Mouse (Mus musculus) myocyte (in vitro differentiated cells): Measurements from ENCODE around the gene Olfr1360.
"Not testable (repeated sequence)": the region's sequence is repeated elsewhere in the genome, so short reads cannot be mapped to it uniquely, and the experiment has no call there.

Source experiments
- CEBPB ChIP-seq: IDR thresholded peaks from 2 replicates; pipeline ENCODE4 v1.6.1; 2011; ENCODE audit warnings: mild to moderate bottlenecking, moderate library complexity; ENCODE audit not compliant: poor library complexity, insufficient read depth, severe bottlenecking
- E2F4 ChIP-seq: IDR thresholded peaks from one replicate; pipeline ENCODE4 v1.6.1; 2011; ENCODE audit warnings: mild to moderate bottlenecking, control low read depth, moderate library complexity; ENCODE audit not compliant: insufficient read depth
- MAX ChIP-seq: IDR thresholded peaks from one replicate; pipeline ENCODE4 v1.6.1; 2011; ENCODE audit warnings: low read depth, mild to moderate bottlenecking, control low read depth
- POLR2A ChIP-seq: IDR thresholded peaks from one replicate; pipeline ENCODE4 v1.6.1; 2011; ENCODE audit warnings: low read depth, mild to moderate bottlenecking, control low read depth, moderate library complexity; ENCODE audit not compliant: insufficient read length
- REST ChIP-seq: IDR thresholded peaks from one replicate; pipeline ENCODE4 v1.6.1; 2011; ENCODE audit warnings: mild to moderate bottlenecking, control low read depth, moderate library complexity; ENCODE audit not compliant: insufficient read depth, insufficient read length
- USF1 ChIP-seq: IDR thresholded peaks from one replicate; pipeline ENCODE4 v1.6.1; 2011; ENCODE audit warnings: low read depth, mild to moderate bottlenecking, control low read depth, moderate library complexity

- not testable (repeated sequence) for TF ChIP-seq MAX, CEBPB, E2F4, REST, USF1
- peak; percentile 43 for TF ChIP-seq POLR2A
Measured at GRCm38 (mm10) chr13:21721107-21721756, 44.0 kb upstream of the Olfr1360 start.
